Mouse (Mus musculus) E14TG2a.4 (cell line): ENCODE results near the gene Fam160b1.

Experiments
- CTCF ChIP-seq: conservative IDR thresholded peaks from 2 replicates; pipeline ENCODE4 v1.5.1; 2014; ENCODE audit warnings: low read length
- NANOG ChIP-seq: IDR thresholded peaks from 2 replicates; pipeline ENCODE4 v1.6.1; 2014; ENCODE audit warnings: borderline replicate concordance, low read length, mixed read lengths
- POU5F1 ChIP-seq: IDR thresholded peaks from 2 replicates; pipeline ENCODE4 v1.6.1; 2014; ENCODE audit warnings: low read length, borderline replicate concordance

DNA sequence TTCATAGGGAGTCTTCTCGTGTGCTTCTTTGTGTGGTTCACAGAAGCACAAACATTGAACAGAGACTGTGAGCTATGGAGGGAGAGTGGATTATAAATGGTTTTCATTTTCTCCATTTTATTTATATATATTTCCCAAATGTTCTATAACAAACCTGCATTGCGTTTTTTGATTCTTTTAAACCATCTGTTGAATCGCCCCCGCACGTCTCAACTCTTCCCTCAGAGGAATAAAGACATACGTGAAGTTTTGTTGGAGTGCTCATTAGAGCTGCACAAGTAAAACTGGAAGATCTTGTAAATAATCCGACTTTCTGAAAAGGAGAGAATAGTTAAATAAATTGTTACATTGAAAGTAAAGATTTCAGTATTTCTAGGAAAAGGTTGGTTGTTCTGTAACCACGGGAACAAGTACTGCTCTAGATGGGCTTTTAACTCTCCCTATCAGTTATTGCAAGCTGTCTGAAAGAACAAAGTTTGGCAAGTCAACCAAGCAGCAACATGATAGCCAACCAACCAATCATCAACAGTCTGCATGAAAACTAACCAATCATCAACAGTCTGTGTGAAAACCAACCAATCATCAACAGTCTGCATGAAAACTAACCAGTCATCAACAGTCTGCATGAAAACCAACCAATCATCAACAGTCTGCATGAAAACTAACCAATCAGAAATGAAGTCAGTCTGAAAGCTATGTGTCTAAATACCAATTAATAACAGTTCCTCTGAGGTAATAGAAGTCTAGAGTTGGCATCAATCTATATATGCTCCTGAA, 54.7 kb downstream of the Fam160b1 start:
- TF ChIP-seq CTCF (no peak), NANOG (no peak), POU5F1 (no peak)
